Mouse (Mus musculus) megakaryocyte-erythroid progenitor cell, adult 5-6 weeks (primary cell): ENCODE data around the gene Aqp12. TPM values are rescaled to one million over a fixed set of nuclear protein-coding genes. Genes with fewer than 3 reads are reported as not detected.
"Not testable (repeated sequence)": the region's sequence is repeated elsewhere in the genome, so short reads cannot be mapped to it uniquely, and the experiment has no call there.

Experiments used
- ATAC-seq: replicated peaks from 2 replicates; pipeline ENCODE4 v1.8.0; 2016; ENCODE audit warnings: mild to moderate bottlenecking, inconsistent platforms; ENCODE audit not compliant: severe bottlenecking, poor library complexity, low FRiP score, low TSS enrichment
- total RNA-seq, 2 experiments: library from RNA; stranded (forward) in 1 of 2; stranded (reverse) in 1 of 2; fragments of 200-1000, 215-1000 nt in 1 of 2; fragments of >200 nt in 1 of 2; fragmentation: Nextera tagmentation in 1 of 2; gene quantifications; 2 replicates each; pipeline ENCODE4 v1.2.3; 2014 to 2017

The Aqp12 gene
- total RNA-seq (2014; fragmentation: Nextera tagmentation): not detected in 2 replicates
- not detected in 2 replicates for total RNA-seq (2017)

DNA sequence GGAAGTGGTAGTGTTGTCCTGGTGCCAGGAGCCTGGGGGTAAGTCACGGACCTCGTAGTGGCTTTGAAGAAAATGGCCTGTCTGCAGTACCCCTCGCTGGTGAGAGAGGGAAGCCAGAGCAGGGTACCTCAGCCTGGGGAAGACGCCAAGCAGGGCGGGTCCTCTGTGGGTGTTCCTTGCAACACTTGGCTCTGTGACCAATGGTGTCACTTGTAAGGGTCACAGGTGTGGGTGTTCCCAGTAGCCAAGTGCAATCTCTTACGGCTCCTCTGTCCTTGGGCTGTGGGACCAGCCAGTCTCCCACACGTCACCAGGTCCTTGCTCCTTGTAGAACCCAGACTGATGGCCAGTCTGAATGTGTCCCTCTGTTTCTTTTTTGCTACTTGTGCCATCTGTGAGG lies at the start of gene Aqp12:
Gene Aqp12 (plus strand): TSS at position 274 of the 400 bp plus-strand sequence.
- ATAC-seq: no peak

DNA sequence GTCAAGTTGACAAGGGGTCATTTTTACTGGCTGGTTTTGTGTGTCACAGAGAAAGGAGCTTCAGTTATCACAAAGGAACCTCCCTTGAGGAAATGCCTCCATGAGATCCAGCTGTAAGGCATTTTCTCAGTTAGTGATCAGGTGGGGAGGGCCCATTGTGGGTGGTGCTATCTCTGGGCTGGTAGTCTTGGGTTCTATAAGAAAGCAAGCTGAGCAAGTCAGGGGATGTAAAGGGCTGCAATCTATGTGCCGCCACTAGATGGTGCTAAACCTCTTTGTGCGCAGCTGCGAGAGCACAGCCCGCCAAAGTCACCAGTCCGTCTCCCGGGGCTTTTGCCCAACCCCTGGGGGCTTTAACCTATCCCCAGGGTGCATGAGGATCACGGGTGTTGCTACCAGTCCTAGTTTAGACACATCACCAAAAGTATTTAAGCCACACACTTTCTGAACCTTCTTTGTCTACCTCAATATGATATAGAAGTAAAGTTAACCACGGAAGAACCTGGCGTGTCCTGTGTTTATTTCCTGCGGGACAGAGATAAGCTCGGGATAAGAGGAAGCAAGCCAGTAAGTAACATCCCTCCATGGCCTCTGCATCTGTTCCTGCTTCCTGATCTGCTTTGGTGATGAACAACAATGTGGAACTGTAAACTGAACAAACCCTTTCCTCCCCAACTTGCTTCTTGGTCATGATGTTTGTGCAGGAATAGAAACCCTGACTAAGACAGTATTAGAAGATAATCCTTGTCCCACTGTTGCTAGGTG lies 49.4 kb upstream of the Aqp12 start:
- not testable (repeated sequence) for ATAC-seq

DNA sequence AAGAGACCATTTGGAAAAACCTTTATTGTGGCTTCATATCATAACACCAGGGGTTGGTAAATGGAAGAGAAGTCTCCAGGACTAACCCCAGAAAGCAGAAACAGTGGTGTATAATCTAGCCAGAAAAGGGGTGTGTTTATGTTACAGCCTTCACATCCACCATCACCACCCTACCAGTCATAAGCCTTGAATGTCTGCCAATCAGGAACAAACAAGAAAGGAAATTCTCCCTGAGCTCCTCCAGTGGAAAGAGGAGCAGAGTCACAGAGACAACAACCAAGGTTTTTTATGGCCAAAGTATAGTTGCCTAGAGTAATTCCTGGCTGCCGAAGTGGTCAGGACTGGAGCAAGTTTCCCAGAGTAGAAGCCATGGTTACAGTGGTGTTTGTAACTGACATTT lies 47.1 kb upstream of the Aqp12 start:
- no peak for ATAC-seq

DNA sequence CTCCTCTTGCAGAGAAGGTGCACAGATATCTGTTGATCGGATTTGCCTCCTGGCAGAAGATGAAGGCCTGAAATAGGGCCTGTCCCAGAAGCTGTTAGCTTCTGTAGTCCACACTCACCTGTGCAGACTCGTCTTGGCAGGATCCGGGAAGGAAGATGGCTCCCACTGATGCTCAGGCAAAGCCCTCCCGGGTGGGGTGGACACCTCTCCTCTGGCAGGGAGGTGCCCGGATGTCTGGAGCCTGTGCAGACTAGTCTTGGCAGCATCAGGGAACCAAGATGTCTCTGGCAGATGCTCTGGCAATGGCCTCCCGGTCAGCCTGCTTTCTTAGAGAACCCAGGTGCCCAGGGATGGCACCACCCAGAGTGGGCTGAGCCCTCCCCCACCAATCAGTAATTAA lies 35.3 kb upstream of the Aqp12 start:
- not testable (repeated sequence) for ATAC-seq

DNA sequence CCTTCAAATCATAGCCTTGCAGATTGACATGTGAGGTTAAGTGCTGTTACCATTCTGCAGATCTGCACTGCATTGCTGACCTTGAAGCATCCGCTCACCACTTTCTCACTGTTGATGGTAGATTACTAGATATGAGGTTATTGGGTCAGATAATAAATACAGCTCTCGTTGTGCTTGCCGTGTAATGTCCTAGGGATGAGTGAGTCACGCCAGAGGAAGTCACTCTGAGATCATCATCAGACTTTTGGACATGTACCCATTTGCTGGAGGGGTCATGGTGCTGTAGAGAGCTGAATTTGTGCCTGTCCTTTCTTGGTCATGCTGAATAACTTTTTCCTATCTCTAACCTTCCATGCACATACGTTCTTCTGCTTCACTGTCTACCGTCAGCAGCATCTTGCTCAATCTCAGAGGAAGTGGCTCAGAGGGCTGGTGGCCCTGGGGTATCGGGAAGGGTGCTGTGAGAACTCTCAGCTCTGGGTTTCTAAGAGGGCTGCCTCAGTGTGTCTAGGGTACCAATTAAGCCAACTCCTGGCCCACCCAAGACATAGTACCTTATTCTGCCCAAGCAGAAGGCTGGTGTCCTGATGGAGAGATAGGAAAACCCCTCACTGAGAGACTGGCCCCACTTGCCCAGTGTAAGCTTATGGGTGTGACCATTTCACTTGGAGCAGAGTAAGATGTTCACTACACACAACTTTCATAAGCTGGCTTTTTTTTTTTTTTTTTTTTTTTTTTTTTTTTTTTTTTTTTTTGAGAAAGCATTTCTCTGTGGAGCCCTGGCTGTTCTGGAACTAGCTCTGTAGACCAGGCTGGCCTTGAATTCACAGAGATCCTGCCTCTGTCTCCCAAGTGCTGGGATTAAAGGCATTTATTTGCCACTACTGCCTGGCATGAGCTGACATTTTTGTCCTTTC lies 34.0 kb upstream of the Aqp12 start:
- no peak for ATAC-seq

DNA sequence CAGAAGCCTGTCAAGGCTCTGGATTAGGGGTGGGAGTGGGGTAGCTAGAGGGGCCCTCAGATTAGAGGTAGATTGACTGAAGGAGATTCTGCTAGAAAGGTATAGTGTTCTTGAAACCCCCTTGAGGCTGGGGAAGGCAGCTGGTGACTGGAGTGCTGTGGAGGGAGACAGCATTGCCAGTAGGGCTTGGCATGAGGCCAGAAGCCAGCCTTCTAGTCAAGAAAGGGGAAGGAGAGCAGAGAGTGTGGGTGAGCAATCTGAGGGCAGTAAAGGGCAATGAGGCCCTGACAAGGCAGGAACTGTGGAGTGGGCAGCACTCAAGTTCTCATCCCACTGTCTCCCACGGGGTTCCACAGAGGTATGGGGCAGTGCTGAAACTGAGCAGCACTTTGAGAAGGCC lies 33.3 kb upstream of the Aqp12 start:
- peak; percentile 70 for ATAC-seq

DNA sequence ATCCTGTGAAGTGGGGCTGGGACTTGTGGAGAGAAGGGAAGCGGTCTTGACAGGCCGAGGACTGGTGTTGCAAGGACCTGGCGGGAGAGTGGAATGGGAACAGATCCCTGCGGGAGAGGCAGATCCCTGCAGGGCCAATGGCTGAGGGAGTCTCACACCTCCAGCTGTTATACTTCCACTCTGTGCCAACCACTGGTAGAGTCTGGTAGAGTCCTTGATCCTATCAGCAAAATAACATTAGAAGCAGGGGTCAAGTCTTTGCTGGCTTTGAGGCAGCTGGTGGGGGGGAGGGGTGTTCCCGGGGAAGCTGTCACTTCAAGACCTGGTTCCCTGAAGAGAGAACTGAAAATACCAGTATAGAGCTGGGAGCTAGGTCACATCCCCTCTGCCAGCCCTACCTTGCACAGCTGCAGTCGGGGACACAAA lies 30.0 kb upstream of the Aqp12 start:
- no peak for ATAC-seq

DNA sequence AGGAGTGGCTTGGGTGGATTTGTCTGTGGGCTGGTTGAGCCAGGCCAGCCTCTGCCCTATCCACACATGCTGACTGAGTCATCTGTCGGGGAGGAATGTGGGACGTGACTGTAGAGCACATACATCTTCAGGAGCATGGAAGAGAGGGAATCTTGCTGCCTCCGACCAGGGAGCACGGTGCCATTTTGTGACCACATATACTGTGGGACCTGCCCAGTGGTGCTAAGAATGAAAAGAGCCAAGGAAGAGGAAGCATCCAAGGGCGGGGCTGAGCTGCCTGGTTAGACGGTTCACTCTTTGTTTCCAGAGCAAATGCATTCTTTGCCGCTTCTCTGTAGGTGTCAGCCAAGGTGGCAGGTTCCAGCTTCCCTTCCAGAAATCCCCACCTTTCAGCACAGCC lies 27.5 kb upstream of the Aqp12 start:
- no peak for ATAC-seq

DNA sequence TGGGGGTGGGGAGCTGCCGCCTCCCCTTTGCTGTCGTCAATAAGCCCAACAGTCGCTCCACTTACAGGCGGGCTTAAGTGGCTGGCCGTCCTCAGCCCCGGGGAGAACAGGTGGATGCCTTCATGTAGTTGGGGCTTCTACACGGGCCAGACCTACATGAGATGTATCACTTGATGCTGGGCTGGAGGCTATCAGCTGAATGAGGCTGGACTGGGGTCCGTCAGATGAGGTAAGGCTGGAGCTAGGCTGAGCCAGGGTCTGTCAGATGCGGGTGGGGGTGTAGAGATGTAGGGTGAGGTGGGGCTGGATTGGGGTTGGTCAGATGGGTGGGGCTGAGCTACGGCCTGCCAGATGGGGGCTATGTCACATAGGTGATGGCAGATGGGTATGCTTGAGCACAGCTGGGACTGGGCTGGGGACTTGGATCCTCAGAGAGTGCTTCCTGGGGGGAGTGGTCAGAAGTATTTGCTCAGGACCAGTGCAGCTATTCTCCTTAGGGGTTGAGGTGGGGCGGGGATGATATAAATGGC lies 27.0 kb upstream of the Aqp12 start:
- no peak for ATAC-seq

DNA sequence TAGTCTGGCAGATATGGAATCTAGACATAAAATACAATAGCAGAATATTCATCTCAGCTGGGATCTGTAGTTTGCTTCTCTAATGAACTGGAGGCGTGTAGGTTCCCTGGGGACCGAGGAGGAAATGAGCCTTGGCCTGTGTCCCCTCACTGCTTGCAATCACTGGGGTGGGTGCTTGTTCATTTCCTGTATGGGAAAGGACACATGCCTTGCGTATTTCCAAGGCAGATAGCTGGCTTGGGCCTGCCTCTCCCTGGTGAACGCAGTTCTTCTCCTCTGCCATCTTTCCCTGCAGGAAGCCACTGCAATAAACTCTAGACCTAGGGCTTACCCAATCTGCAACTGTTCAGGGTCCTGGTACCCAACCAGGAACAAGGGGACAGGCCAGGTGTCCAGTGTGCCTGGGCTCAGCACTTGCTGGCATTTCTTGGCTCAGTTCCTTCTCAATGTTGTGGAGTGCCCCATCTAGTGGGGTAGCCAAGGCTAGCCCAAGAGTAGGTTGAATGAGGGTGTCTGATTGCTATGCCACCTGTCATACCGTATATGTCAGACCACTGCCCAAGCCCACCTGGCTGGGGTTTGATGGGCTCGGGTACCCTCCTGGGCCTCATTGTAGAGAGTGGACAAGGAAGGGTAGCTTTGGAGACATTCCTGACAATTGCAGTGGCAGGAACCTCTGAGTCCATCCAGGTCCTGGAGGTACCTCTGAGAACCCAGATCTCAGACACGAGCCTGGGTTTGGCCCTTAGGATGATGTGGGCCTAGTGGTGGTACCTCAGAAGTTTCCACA lies 24.9 kb upstream of the Aqp12 start:
- no peak for ATAC-seq

DNA sequence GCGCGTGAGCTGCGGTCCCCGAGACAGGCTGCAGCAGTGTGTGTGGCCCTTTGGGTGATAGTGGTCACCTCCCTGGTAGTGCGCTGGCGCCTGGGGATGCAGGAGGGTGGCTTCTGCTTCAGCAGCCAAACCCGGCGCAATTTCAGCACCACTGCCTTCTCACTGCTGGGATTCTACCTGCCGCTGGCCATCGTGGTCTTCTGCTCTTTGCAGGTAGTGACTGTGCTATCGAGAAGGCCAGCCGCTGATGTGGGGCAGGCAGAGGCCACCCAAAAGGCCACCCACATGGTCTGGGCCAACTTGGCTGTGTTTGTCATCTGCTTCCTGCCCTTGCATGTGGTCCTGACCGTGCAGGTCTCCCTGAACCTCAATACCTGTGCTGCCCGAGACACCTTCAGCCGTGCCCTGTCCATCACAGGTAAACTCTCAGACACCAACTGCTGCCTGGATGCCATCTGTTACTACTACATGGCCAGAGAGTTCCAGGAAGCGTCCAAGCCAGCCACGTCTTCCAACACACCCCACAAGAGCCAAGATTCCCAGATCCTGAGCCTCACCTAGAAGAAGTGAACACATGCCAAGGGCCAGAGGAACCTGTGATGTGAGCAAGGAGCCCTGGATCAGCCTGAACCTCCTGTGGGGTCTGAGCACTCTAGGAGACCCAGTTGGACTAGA lies 23.1 kb upstream of the Aqp12 start:
- no peak for ATAC-seq

DNA sequence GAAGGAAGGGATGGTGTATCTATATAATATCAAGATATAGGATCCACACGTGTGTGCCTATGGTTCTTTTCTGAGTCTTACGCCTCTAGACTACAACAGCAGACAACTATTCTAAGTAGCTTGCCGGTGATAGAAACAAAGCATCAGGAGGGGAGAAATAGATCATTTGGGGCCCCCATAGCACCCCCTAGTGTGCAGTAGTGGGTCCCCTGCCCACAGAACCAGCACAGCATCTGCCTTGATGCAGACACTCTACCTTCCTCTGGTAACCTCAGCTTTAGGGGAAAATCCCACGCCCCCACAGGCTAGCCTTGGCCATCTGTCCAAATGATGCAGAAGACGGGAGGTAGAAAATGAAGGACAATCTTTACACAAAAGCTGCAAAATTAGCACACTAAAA lies 21.1 kb upstream of the Aqp12 start:
- ATAC-seq: no peak

DNA sequence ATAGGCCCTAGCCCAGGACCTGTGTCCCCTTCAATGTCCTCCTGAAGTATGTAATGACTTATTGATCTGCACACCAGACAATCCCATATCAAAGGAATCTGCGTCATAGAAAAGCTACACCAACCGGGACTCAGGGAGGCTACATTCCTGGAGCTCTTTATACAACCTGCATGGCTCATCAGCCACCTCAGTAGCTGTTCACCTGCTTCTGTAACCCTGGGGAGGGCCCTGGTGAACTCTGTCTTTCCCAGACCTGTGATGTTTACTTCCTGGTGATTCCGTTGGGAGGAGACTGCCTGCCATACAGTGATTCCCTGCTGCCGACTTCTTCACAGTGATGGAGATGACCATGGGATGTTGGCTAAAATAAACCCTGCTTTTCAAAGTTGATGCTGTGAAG lies 17.2 kb upstream of the Aqp12 start:
- ATAC-seq: no peak

DNA sequence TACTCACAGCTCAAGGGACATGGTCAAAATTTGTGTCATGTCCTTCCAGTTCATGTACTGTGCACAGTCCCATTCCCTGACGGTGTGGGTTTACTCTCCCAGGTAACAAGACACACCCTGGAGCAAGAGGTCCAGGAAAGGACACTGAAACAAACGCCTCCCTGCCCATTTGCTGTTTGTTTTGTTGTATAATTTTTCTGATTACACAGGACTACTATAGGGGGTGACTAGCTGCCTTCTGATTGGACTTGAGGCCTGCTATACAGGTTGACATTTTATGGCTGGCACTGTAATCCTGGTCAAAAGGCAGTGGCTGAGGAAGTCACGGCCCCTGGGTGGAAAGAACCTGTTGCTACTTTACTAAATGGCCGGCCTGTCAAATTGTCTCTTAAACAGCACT lies 16.2 kb upstream of the Aqp12 start:
- ATAC-seq: no peak

DNA sequence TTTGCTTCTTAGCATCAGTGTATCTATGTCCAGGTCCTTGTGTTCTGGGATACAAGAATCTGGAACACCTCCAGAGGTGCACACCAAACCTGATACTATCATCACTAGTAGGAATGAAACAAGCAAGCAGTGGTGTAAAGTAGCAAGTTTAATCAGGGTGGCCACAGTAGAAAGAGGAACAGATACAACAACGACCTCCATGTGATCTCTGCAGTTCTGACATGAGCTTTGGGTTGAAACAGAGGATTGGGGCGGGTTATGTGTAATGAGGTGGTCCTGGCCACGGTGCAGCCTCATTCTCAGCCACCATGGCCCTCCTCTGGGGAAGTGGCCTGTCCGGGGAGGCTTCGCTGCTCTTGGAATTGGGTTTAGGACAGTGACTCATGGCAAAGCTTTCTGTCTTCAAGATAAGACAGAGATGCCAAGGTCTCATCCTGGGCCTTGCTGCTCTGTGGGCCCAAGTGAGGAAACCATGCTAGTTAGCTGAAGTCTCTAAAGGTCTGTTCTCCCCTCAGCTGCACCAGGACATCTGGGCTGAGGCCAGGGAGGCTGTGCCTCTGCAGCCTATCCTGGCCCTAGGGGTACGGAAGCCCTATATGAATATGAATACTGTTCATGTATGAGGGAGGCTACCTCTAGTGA lies 13.8 kb upstream of the Aqp12 start:
- ATAC-seq: no peak

DNA sequence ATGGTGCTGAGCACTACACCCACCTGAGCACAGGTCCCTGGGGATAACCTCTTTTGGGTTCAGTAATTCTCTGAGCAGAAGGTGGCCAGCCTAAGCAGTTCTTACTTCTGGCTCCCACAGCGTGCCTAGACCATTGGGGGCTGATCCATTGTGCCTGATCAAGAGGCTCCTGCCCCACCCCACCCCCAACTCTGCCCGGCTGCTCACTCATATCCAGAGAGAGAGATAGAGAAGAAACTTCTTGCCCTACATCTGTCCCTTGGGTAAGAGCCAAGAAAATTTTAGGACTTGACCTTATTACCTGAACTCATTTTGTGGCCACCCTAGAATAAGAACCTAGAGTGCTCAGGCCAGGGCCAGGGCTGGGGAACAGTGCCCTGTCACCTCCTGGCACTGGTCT lies 13.3 kb upstream of the Aqp12 start:
- ATAC-seq: no peak

DNA sequence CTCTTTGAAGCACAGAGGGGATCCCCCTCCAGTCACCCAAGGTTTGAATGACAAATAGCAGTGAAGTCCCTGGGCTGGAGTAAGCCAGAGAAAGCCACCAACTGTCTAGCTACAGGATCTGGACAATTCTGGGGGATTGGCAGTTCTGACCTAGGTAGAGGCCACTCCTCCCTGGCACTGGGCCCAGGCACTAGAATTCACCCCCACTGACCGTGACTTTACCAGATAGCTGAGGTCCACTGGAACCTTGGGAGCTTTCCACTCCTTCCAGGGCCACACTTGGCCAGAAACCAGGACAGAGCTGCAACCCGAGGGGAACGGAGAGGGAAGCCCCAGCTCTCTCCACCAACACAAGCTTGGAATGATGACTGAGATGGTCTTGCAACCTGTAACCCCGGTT lies 3.1 kb downstream of the Aqp12 start:
- ATAC-seq: no peak

DNA sequence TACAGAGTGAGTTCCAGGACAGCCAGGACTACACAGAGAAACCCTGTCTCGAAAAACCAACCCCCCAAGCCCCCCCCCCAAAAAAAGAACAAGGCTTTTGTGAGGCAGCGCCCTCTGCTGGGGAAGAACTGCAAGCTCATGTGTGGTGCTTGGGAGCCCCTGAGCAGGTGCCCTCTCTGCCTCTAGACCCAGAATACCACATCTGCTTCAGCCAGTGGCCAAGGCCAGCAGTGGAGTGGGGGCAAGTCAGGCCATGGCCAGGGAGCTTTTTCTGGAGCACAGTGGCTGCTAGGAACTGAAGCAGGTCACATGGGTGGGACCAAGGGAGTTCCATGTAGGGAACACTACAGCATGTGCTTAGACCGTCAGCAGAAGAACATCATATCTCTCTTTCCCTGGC lies 4.6 kb downstream of the Aqp12 start:
- 0 out of 2 replicates have a peak, but pooled peaks have one; percentile 34 for ATAC-seq
